Mouse (Mus musculus) layer of hippocampus, postnatal 36 days (tissue): ENCODE results near the gene Tial1. TPM values are rescaled to one million over a fixed set of nuclear protein-coding genes. Genes with fewer than 3 reads are reported as not detected.
A peak's percentile ranks its signal among the peaks of the same experiment; 100 is the strongest.

Experiments
- DNase-seq, 2 experiments: peaks; one replicate each; pipeline ENCODE4 v3.0.0; 2022
- total RNA-seq, 2 experiments: library from RNA; stranded (reverse); gene quantifications; 2 replicates each; pipeline ENCODE4 v1.2.3; 2021

Tial1 gene
- total RNA-seq: 100 to 1,000 TPM; 116 to 124 TPM

DNA sequence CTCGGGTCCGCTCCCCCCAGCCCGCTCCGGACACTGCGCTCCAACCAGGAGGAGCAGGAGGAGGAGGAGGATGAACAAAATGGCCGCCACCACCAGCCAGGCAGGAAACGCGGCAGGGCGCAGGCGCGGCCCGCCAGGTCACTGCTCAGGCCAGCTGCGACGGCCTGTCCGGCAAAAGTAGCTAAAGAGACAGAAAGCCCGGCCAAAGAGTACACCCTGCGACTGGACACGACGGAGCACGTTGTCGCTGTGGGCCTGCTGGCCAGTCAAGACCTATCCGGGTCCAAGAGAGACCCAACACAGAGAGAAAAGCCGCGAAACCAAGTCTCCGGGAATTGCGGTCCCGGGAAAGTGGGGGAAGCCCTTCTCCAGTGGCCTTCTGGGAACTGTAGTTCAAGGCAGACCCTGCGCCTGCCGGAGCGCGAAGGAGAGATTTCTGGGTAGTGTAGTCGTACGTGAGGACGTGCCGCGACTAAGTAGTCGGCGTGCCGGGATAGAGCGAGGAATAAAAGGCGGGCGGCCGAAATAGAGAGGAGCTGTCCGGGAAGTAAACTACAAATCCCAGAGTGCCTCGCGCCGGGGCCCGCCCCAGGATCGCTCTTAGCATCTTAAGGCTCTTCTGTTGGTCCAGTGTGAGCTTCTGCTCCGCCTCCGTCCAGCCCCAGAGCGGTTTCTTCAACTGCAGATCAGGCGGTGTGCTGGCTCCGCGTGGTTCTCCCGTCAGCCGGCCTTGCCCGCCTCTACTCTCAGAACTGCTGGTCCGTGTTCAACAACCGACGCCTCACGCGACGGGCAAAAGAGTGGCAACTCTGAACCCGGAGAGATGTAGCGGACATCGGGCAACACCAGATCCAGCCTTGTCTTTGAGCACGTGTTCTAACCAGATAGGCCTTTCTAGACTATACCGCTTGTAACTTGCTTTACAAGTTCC is at the start of gene Tial1:
Gene Tial1, minus strand, starts transcription at position 433 of the 931 bp plus-strand sequence.
- DNase-seq: peak; percentile 98 to 99

DNA sequence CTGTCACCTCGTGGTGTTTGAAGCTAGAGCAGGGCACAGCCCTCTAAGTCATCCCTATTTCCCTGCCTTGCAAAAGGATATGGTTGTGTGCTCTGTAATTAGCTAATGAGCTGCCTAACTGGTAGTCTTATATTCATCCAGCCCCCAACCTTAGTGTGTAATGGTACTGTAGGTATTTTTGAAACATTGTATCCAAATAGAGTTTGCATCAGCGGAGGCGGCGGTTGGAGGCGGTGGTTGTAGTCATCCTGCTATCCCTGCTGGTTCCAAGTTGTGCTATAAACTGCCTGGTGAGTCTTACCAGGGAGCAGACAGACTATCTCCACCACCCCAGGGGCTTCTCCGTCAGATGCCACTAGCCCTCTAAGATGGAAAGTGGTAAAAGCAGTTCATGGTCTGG is 42.6 kb upstream of the Tial1 start:
- DNase-seq: peak in 1 of 2 experiments; percentile 13

DNA sequence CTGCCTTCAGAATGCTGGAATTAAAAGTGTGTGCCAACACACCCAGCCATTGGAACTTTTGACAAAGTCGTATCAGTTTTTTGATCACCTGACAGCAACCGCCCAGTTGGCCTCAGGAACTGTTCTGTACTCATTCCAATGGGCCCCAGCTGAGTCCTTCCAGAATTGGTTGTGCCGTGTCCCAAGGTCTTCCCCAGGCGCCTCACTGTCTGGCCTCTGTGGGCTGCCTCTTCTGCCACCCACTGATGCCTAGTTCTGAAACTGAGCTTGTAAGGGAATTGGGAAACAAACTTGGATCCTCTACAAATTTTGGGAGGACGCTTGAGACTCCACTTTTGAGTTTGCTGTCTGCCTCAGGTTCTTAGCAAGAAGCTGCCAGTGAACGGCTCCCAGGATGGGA is 38.3 kb upstream of the Tial1 start:
- DNase-seq: no peak

DNA sequence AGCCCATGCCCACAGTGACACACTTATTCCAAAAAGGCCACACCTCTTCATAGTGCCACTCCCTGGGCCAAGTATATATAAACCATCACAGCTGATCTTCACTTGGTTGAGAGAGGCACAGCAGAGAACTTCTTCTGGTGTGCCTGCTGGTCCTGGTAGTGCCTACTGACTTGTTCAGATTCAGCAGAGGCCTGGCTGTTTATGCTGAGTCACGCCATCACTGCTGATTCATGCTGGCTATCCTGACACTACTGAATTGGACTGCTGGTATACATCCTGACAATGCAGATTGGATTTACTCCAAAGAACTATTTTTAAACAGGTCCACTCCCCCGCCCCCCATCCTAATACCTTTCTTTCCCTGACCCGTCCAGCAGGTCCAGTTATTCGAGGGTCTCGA is 33.0 kb upstream of the Tial1 start:
- no peak for DNase-seq

DNA sequence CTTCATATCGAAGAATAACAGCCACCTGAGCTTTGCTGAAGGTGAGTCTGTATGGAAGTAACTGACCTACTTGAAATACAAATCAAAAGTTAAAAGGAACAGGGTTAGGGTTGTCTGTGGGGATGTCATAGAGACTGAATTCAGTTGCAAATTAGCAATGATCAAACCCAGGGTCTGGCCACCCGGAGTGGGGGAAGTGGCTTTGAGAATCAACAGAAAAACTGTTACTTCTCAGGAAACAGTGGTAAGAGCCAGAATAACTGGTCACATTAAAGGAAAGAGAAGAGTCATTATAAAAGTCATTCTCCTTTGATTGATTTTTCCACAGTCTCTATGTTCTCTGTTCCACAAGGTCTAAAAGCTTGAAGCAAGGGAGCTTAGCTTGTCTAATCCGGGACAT is 27.5 kb upstream of the Tial1 start:
- DNase-seq: no peak

DNA sequence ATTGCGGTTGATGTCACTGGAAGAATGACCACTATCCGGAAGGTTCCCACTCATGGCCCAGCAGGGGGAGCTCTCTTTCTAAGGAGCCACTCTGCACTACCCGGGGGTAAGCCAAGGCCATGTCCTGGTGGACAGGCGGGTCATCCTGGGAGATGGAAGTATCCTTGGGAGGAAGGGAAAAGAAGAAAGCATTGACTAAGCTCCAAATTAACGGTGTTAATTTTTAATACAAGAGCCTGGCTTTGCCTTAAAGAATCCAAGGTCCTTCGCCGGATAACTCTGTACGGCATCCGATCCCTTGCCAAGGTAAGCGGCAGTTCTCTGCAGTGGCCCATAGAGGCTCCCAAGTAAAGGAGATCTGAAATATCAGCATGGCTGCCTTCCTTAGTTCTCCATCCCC is 12.8 kb upstream of the Tial1 start:
- DNase-seq: peak; percentile 57 to 58

DNA sequence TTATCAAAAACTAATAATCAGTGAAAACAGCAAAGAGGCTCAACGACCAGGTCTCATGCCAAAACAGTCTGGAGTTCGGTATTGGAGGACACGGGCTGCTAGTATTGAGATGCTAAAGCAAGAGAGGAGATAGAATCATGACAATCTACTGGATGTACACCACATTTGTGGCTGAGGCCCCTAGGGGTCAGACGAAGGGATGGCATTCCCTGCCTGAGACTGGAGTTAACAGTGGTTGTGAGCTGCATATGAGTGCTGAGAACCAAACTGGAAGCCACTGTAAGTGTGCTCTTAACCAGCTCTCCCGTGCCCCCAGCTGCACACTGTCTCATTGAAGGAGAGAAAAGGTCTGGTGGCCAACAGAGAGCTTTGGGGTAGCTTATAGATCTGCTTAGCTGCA is 889 bp upstream of the Tial1 start:
- DNase-seq: no peak

DNA sequence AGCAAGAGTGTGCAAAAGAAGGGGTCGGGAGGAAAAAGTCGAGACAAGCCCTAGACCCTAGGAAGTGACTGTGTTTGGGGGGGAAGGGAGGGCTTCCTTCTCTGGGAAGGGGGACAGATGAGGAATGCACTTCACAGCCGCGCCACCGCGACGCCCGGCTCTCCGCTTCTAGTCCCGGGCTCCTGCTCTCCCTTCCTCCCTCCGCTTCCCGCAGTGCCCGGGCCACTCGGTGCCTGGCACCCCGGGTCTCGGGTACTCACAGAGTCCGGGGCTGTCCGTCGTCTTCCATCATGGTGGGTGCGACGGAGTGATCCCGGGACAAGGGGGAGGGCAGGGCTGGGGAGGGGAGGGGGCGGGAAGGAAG is 670 bp downstream of the Tial1 start:
- peak in 1 of 2 experiments; percentile 49 for DNase-seq

DNA sequence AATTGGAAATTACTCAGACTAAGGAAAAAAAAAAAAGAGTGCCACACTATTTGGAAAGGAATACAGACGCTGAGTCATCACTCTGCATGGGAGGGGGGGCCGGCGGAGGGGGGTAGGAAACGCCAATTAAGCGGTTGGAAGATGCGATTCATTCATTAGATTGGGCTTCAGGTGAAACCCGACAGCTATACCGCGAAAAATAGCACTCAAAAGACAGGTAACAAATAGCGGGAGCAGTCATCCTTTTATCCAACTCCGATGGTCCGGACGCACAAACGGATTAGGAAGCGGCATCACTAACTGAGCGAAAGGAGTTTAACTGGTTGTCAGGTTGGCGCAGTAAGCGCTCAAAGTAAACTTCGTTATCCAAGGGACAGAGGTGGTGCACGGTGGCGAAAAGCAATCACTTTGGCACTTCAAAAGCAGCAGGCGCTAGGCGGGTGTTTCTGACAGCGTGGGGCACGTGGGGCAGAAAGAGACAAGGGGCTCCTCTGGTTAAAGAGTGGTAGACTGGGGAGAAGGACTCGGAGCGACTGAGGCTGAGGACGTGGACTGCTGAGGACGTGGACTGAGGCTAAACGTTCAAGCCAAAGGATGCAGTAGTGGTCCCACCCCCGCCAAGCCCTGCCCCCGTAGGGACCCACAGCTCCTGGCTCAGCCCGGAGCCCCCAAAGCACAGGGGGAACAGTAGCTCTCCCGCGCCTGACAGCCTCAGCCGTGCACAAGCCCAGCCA is 1.2 kb downstream of the Tial1 start:
- peak; percentile 33 to 40 for DNase-seq

DNA sequence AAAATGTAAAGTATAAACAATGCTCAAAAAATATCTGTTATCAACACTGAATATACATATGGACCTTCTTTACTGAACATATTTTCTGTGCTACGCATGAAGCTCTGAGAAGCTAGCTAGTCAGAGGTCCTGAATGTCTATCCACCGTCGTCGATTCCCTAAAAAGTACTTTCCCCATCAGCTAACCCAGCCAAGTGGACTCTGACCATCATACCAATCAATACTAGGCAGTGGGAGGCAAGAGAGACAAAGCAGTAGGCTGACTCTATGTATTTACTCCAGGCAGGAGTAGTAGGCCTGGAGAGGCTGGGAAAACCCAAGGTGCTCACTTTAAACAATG is 1.8 kb downstream of the Tial1 start:
- no peak for DNase-seq

DNA sequence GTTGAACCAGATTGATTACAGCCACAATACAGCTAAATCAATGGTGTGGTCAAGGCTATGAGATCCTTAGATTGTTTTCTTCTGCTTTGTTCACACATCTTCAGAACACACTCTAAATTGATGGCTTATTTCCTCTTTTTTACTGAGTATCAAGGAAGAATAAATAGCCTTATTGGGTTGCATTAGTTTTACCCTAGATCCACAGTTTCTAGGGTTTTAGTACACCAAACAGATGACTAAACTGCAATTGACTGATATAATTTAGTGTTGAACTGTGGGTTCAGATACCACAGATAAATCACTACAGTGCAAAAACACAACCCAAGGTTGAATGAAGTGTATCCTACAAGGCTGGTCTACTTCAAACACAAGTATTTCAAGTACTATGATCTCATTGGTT is 3.5 kb downstream of the Tial1 start:
- DNase-seq: no peak

DNA sequence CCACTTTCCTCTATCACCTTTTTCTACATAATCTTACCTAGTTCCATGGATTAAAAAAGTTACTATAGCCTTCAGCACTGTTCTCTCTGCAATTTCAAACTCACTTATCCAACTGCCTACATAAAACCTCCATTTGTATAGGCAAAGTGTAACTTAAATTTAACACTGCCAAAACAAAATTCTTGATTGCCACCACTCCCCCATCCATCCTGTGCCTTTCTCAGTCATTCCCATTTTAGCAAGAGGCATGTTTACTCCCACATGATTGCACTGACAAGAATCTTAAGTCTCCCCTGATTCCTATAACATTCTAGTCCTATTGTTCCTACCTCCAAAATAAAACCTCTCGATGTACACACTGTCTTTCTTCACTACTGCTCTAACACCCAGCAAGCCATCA is 8.8 kb downstream of the Tial1 start:
- DNase-seq: no peak

DNA sequence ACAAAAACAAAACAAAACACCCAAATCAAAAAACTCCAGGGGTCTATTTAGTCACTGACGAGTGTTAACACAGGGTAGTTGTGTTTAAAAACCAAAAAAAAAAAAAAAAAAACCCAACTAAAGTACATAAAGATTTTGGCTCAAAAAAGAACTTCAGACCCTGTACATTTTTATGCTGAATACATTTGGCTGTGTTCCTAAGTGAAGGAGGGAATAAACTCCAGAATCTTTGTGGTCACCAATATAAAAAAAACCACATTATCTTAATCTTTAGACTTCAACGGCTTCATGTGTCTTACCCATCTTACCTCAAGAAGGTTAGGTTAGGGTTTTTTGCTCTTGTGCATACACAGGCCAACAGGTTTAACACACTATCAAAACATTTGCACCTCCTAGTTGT is 20.9 kb downstream of the Tial1 start:
- no peak for DNase-seq

DNA sequence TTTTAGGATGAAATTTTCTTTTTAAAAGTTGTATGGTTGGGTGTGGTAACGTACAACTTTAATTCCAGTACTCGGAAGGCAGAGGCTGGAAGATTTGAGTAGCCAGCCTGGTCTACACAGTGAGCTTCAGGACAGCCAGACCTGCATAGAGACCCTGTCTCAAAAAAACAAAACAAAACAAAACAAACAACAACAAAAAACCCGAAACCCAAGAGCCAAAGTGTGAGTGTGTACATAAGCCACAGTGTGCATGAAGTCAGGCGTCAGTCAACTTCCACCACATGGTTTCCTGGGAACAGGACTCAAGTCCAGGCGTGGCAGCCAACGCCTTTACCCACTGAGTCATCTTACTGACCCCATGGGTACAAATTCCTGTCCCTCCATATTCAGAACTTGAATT is 22.3 kb downstream of the Tial1 start:
- DNase-seq: no peak

DNA sequence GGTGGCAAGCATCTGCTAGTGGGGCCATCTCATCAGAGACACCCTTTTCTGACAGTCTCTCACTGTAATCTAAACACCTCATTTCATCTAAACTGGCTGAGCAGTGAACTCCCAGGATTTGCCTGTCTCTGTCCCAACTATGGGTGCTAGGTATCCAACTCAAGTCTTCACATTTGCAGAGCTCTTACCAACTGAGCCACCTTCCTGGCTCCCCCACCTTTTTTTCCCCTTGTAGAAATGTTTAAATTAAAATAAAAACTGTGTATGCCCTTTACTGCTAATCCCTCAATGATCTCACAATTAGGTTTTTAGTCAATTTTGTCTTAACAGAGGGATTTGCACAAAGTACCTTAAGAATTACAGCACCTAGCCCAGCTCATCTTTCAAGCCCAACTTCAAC is 23.4 kb downstream of the Tial1 start:
- DNase-seq: no peak

DNA sequence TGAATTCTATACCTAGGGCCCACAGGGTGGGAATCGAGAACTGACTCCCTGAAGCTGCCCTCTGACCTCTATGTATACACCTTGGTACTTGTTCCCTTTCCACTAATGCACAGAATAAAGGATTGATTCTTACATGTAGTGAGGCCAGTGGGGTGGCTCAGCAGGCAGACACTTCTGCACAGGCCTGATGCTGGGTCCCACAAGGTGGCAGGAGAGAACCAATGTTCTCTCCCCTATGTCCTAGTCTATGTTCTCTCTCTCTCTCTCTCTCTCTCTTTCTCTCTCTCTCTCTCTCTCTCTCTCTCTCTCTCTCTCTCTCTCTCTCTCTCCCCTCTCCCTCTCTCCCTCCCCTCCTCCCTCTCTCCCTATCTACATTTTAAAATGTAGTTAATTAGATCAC is 28.3 kb downstream of the Tial1 start:
- no peak for DNase-seq

DNA sequence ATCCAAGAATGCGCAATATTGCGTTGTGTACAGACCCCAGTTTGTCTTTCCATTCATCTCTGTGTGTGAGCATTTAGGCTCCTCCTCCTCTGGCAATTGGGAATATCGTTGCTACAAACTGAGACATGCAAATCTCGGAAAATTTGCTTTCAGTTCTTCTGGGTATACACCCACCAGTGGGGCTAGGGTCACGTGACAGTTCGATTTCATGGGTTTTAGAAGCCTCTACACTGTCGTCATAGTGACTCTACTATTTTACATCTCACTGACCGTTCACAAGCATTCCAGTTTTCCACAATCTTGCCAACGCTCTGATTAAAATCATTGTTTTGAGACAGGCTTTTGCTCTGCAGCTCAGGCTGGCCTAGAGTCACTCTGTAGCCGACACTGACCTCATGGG is 28.9 kb downstream of the Tial1 start:
- no peak for DNase-seq

DNA sequence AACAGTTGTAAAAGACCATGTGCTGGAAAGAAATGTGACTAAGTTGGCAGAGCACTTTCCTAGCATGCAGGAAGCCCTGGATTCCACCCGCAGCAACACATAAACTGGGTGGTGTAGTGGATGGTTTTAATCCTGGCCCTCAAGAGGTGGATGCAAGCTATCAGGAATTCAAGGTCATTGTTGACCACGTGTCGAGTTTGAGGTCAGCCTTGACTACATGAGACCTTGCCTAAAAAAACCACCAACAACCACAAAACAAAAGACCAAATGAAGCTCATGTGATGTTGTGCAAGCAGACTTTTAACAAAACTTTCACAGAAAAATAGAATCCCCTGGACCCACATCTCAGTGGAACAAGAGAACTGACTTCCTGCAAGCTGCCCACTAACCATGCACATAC is 39.0 kb downstream of the Tial1 start:
- DNase-seq: no peak

DNA sequence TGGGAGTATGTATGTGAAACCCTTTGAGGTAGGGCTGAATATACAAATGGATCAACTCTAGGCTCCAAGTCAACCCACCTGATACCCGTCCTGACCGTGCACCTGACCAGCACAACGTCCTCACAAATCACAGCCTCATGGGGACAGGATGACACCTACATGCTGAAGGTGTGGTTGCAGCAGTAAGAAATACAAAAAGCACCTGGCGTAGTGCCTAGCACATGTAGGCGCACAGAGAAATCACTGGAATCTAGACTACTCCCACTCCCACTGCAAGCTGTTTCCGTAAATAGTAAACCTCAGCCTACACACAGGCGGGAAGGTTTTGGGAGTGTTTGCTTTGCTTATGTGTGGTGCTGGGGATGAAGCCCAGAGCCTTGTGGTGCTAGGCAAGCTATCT is 39.8 kb downstream of the Tial1 start:
- DNase-seq: no peak

DNA sequence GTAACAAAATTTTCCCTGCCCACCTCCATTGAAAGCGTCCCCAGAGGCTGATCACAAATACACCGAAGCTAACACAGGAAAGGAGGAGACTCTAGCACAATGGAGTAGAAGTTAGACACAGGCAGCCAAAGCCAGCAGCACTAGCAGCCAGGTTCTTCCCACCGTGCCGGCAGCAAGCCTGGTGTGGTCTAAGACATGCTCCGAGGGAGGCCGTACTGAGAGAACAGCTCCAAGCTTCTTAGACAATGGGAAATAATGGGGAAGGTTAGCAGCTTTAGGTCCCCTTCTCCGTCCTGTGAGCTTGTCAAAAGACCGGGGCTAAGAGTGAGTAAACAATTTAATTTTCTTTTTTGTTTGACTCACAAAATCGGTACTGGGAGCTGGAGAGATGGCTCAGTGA is 41.8 kb downstream of the Tial1 start:
- DNase-seq: no peak

DNA sequence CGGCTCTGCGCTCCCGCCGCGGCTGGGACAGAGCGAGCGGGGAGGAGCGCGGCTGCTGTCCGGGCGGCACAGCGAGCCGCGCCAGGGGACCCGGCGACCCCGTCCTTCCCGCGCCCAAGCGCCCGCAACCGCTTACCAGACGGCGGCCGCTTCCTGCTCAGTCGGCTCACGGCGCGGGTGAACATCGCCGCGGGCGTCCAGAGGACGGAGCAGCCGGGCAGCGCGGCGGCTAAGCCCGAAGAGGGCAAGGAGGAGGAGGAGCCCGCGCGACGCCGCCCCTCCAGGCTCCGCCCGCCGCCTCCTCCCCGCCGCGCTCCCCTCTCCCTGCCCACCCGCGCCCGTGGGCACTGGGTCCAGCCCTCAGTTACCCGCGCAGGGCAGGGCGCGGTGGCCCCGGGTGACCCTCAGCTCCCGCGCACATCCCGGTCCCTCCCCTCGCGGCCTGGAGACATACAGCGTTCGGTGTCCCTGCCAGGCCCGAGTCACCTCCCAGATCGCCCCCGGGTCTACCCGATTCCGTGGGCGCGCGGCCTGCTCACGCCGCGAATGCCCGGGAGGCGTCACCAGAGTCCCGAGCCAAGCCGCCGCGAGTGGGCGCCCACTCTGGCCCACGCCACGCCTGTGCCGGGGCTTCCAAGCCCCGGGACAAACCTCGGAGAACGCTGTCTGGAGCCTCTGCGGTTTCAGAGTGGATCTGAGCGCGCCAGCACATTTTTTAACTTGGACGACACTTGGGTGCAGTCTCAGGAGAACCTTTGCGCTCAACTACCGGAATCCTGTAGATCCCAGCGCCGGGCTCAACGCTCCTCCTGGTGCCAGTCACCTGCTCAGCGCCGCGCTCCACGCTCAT is 43.4 kb downstream of the Tial1 start, which contains the start of gene Rgs10:
Gene Rgs10, minus strand, starts transcription at position 829 of the 850 bp plus-strand sequence.
- DNase-seq: peak; percentile 44 to 46

DNA sequence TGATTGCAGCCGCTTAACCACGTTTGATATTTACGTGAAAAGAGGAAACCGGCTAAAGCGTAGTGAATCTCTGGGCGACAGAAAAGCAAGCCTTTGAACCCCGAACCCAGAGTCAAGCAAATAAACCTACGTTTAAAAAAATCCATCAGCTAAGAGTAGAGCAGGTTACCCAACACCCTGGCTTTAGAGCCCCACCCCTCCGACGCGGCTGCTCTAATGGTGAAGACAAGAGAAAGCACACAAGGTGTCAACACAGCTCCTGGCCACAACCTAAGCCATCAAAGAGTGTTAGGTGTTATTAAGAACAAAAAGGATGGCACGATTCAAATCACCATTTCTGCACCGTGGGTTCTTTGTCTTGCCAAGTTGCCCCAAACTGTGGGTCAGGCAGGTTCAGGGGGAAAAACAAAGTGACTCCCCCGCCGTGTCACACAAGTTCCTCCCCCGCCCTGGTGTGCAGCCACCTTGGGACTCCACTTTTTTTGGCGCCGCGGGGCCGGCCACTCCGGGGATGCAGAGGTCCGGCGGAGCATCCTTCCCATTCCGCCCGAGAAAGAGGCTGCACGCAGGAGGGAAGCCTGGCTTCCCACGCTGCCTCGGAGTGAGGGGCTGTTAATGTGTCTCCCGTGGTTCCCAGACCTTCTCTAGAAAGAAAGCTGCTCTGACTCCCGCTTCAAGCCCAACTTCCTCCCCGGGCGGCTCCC is 44.1 kb downstream of the Tial1 start:
- DNase-seq: peak in 1 of 2 experiments; percentile 9
